Mouse (Mus musculus): ENCODE measurements around the gene Ntf5.

The Ntf5 gene

DNA sequence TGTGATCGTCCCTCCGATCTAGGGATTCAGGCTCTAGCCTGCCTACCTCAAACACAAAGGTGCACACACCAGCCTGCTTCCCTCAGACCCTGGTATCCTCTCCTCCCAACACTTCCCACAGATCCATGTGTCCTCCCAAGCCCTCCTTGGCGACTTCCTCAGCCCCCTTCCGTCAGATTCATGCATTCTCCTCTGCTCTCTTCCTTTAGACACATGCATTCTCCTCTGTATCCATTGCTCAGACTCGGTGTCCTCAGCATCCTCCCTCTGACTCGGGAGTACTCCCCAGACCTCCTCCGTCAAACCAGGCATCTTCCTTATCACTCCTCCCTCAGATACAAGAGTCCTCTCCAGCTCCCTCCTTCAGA, 20.3 kb downstream of the Ntf5 start:
- in situ Hi-C loops (cut with MboI; ENCODE audit: unreplicated experiment in 2 of 2): no loop called here

DNA sequence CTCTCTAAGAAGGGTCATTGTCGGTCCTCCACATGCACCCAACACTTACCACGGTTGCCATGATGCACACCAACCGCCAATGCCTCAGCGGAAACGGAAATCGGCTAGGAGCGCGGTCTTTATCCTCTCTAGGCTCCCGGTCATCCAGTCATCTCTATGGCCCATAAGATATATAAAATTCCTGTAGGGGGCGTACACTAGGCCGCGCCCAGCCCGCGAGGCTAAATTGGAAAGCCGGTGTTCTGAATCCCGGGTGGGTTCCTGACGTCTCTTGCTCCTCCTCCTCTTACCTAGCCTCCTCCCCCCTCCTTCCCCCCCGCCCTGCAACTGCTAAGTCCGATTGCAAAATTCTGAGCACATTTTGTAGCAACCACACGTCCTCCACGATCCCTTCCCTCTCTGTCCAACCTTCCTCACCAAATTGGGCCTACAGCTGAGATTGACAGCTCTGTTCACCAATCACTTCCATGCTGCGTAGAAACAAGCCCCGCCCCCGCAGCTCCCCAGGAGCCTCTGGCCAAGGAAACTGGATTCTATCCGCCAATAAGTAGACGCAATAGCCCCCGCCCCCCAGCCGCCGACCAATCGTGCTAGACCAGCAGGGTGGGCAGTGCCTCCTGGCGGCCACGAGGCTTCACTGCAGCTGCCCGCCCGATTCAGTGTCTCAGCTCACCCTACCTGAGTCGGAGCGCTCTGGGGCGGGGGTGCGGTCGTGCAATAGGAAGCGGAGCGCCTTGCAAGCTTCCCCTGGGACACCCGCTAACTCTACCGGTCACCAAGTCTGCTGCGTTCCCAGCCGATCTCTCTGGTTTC, 20.9 kb downstream of the Ntf5 start, which contains the start of gene Gys1:
Gene Gys1 (plus strand): TSS at position 642 of the 813 bp plus-strand sequence.
- in situ Hi-C loops (cut with MboI; ENCODE audit: unreplicated experiment in 2 of 2): no loop called here

DNA sequence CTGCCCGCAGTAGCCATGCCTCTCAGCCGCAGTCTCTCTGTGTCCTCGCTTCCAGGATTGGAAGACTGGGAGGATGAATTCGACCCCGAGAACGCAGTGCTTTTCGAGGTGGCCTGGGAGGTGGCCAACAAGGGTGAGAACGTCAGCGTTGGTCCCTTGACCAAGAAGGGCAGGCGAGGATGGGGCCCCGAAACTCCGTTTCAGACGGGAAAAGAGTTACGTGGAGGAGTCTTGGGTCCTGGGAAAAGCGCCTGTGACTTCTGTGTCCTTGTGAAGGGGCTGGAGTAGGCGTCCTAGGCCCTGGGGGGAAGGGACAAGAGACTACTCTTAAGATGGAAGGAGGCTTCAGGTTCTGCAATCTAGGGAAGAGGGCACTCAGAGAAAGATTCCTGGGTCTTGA, 21.5 kb downstream of the Ntf5 start:
- in situ Hi-C loops (cut with MboI; ENCODE audit: unreplicated experiment in 2 of 2): no loop called here

DNA sequence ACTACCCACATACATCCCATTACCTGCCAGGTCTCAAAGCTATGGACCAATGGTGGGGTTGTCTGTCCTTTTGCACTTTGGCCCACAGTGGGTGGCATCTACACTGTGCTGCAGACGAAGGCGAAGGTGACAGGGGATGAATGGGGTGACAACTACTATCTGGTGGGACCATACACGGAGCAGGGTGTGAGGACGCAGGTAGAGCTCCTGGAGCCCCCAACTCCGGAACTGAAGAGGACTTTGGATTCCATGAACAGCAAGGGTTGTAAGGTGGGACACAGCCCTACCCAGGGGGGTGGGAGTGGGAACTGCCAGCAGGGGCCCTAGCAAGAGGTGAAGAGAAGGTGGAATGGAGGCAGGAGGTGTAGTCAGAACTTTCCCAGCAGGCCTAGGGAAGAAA, 22.9 kb downstream of the Ntf5 start:
- in situ Hi-C loops (cut with MboI; ENCODE audit: unreplicated experiment in 2 of 2): no loop called here

DNA sequence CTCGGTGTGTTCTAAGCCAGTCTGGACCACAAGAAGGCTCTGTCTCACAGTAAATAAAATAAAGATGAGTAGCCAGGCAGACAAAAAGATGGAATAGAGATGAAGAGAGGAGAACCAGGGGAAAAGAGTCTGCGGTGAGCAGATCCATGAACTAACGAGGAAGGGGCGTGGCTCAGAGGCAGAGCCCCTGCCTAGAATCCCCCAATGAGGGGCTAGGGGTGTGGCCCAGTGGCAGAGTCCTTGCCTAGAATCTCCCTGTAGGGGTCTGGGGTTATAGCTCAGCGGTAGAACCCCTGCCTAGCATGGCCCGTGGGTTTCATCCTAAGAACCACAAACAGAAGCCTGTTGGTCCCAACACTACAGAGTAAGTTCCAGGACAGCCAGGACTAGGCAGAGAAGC, 23.6 kb downstream of the Ntf5 start:
- in situ Hi-C loops (cut with MboI; ENCODE audit: unreplicated experiment in 2 of 2): no loop called here

DNA sequence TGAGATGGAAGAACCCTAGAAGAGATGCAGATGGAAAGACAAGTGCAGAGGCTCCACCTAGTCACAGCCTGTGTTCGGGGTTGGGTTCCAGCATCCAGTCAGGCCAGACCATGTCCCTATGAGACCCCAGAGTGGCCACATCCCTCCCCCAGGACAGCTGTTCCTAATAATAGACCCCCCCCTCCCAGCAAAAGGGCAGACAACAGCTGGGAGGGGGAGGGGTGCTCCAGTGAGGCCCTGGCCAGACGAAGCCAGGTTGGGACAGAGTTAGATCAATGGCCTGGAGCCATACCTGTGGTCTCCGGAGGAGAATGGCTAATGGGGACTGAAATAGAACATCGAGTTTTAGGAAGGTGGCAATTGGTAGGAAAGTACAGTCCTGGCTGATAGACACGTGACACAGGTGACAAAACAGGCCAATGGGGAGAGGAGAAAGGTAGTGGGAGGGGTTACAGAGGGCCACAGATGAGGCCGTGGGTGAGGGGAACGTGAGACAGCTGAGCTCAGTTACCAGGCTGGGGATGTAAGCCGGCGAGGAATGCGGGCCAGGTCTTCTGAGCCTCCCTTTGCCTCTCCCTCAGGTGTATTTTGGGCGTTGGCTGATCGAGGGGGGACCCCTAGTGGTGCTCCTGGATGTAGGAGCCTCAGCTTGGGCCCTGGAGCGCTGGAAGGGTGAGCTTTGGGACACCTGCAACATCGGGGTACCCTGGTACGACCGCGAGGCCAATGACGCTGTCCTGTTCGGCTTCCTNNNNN, 24.2 kb downstream of the Ntf5 start, which contains the start of gene Ruvbl2:
Gene Ruvbl2 (minus strand): TSS at position 576 of the 756 bp plus-strand sequence.
- in situ Hi-C loops (cut with MboI; ENCODE audit: unreplicated experiment in 2 of 2): no loop called here

DNA sequence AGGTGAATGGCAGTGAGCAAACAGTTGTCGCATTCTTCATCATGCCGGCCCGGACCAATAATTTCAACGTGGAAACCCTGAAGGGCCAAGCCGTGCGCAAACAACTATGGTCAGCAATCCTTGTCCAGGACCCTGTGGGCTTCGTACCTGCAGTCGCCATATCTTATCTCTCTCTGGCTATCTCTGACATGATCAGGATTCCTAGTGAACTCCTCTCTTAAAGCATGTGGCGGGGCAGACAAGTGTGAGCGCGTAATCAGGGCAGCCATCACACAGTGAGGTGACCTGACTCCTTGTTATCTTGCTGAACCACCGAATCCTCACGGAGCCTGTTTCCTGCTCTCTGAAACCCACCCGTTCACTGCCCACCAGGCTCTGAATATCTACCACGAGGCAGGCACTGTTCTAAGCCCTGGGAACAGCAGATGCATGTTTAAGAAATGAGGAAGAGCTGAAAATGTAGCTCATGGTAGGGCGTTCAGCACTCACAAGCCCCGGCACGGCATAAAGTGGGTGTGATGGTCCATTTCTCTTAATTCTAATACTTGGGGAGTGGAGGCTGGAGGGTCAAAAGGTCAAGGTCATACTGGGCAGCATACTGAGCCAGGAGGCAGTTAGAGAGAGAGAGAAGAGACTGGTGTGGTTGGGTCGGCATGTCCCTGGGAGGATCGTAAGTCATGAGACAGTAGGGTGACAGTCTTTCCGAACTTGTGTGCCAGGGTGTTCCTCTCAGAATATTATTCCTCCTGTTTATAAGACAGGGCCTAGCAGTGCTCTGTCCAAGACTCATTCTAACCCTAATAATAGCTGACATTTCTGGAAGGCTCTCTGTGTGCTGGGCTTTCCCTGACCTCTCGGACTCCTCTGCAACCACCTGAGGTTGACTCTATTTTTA, 30.3 kb downstream of the Ntf5 start:
- in situ Hi-C loops (cut with MboI; ENCODE audit: unreplicated experiment in 2 of 2): no loop called here

DNA sequence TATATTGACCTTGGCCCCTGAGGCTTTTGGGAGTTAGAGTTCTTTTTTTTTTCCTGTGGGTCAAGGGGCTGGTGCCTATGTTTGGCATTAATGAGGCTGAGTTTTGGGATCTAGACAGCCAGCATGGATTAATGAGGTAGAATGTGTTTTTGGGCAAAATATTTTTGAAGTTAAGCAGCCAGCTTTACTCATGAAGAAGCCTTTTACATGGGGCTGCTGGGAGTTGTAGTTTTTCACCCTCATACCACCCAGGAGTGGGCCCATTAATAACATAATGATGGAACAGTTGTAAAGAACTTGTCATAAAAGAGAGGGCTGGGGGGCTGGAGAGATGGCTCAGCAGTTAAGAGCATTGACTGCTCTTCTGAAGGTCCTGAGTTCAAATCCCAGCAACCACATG, 33.1 kb downstream of the Ntf5 start:
- in situ Hi-C loops (cut with MboI; ENCODE audit: unreplicated experiment in 2 of 2): no loop called here

DNA sequence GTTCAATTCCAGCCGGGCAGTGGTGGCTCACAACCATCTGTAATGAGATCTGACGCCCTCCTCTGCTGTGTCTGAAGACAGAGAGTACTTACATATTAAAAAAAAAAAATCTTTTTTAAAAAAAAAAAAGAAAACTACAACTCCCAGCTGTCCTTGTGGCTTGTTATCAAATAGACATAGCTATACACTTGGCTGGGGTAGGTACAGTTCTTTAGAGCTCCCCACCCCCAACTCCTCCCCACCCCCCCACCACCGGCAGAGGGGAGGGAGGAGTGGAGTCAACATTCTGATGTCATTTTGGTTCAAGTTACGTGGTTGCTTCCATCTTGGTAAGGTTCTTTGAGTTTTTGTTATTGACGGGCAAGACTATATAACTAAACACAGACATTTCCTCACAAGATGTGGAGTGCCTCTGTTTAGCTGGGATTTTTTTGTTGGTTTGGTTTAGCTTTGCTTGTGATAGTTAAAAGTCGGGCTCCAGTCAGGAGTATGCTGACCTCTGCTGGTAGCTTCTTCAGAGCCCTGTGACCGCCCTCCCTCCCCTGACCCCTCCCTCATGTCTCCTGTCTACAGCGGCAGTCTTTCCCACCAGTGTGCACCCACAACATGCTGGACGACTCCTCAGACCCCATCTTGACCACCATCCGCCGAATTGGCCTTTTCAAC, 34.0 kb downstream of the Ntf5 start:
- in situ Hi-C loops (cut with MboI; ENCODE audit: unreplicated experiment in 2 of 2): no loop called here

DNA sequence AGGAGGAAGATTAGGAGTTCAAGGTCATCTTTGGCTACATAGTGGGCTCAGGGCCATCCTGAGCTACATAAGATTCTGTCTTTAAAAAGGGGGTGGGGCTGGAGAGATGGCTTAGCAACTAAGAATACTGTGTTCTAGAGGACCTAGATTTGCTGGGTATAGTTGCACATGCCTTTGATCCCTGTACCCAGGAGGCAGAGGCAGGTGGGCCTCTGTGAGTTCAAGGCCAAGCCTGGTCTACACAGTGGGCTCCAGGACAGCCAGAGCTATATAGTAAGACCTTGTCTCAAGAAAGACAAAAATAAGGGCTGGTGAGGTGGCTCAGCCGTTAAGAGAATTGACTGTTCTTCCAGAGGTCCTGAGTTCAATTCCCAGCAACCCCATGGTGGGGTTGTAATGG, 36.5 kb downstream of the Ntf5 start:
- in situ Hi-C loops (cut with MboI; ENCODE audit: unreplicated experiment in 2 of 2): loop anchor here (5.0 to 25.0 kb wide), 3 partner anchors 112 to 245 kb away; partner anchors contain the start of genes Car11 (in 2 of the 2), Sec1 (in 2 of the 2) and Ntn5 (in 1 of the 2)

DNA sequence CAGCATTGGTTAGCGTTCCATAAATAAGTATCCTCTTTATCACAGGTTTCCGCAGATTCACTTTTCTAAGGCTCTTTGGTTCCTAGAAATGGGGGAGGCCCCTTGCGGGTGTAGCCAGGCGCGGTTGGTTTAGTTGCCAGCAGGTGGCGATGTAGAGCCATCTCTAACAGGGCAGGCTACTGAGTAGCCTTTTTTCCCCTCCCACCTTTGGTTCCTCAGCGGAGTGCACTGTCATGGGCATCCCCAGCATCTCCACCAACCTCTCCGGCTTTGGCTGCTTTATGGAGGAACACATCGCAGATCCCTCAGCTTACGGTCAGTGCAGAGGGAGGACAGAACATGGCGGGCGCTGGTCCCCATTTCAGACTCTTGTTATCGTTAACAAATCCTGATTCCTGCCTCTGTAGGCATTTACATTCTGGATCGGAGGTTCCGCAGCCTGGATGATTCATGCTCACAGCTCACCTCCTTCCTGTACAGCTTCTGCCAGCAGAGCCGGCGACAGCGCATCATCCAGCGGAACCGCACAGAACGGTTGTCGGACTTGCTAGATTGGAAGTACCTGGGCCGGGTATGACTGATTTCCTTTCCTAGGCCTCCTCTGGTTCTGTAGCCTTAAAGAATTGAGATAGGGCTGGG, 38.0 kb downstream of the Ntf5 start:
- in situ Hi-C loops (cut with MboI; ENCODE audit: unreplicated experiment in 2 of 2): loop anchor here (5.0 to 25.0 kb wide), 3 partner anchors 111 to 243 kb away; partner anchors contain the start of genes Car11 (in 2 of the 2), Sec1 (in 2 of the 2) and Ntn5 (in 1 of the 2)

DNA sequence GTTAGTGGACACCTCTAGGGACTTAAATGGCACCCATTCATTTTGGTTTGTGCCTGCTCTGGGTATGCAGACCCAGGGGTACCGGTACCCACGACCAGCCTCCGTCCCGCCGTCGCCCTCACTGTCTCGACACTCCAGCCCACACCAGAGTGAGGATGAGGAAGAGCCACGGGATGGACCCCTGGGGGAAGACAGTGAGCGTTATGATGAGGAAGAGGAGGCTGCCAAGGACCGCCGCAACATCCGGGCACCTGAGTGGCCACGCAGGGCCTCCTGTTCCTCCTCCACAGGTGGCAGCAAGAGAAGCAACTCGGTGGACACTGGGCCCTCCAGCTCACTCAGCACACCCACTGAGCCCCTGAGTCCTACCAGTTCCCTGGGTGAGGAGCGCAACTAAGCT, 41.5 kb downstream of the Ntf5 start:
- in situ Hi-C loops (cut with MboI; ENCODE audit: unreplicated experiment in 2 of 2): loop anchor here (5.0 to 25.0 kb wide), 3 partner anchors 107 to 240 kb away; partner anchors contain the start of genes Car11 (in 2 of the 2), Sec1 (in 2 of the 2) and Ntn5 (in 1 of the 2)

DNA sequence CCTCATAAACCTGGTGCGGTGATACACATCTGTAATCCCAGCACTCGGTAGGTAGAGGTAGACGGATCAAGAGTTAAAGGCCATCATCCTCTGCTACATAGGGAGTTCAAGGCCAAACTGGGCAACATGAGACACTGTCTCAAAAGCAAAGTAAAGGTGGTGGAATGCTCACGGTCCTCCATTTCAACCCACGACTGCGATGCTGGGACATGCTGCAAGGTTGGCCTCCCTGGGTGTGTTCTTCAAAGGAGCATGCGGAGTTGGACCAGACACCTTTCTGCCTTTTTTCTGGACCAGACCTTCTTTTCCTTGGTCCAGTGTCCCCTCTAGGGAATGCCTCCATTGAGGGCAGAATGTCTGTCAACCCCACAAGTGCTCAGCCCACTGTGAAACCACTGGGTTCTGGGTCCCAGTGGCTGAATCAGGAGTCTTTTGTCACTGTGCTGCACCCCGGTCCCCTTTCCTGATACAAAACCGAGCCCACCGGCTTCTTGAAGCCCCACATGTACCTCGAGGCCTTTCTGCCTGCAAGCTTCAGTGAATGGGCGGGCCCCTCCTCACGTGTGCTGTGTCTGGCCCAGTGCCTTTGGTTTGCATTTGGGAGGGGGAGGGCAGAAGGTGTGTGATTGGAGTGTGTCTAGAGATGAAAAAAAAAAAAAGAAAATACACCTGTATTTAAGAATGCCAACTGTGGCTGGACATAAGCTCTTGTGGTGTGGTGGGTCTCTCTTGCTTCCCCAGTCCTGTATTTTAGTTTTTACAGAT, 42.6 kb downstream of the Ntf5 start:
- in situ Hi-C loops (cut with MboI; ENCODE audit: unreplicated experiment in 2 of 2): loop anchor here (10.0 to 25.0 kb wide), 2 partner anchors 231 to 239 kb away; partner anchors contain the start of genes Car11 (in 2 of the 2), Sec1 (in 2 of the 2) and Ntn5 (in 1 of the 2)

DNA sequence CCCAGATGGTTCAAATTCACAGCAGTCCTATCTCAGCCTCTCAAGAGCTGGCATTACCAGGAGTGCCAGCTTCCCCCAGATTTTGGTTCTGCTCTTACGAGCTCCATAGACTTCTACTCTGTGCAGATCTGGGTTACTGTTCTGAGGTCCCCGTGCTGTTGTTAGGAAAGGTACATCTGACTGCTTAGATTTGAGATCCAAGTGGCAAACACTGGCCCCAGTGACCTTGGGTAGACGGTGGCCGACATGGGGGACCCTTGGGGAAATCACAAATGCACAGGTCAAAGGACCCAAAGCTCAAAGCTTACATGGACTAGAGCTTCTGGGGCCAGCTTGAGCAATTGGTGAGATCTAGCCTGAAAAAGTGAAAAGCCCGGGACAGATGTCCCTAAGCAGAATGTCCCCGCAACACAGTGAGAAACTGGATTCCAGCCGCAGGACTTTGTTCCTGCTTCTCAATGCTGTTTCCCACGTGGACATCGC, 43.3 kb downstream of the Ntf5 start:
- in situ Hi-C loops (cut with MboI; ENCODE audit: unreplicated experiment in 2 of 2): loop anchor here (10.0 to 25.0 kb wide), 2 partner anchors 231 to 238 kb away; partner anchors contain the start of genes Car11 (in 2 of the 2), Sec1 (in 2 of the 2) and Ntn5 (in 1 of the 2)

DNA sequence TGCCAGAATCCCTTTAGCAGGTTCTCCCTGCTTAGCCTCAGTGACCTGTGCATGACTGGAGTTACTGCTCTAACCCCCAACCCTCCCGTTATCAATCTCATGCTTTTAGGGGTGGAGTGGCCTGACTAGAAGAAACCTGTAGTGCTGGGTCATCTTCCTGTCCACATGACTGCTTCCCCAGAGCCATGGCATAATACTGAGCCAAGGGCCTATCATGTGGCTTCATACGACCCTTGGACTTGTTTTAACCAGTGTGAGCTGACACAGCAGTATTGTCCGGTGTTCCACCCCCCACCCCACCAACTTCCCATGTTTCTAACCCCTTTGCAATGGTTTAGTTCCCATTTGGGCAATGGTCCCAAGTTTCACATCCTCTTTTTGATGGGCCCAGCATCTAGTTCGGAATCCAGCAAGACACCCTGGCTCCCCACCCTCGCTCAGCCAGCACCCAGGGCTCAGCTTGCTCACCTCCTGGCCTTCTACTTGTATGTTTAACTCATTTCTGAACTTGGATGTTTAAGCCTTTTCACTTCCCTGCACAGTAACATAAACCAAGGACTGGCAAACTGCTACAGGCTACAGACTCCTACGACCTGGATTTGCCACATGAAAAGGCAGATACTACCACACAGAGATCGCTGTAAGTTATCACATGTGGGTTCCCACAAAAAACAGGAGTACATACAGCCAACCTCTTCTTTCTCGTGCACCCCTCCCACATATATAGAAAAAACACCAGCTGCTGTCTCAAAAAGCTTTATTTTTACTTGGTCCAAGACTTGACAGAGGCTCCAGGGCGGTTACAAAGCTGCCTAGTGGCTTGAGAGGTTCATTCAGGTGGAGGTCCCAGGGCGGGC, 43.9 kb downstream of the Ntf5 start:
- in situ Hi-C loops (cut with MboI; ENCODE audit: unreplicated experiment in 2 of 2): loop anchor here (10.0 to 25.0 kb wide), 2 partner anchors 230 to 237 kb away; partner anchors contain the start of genes Car11 (in 2 of the 2), Sec1 (in 2 of the 2) and Ntn5 (in 1 of the 2)

DNA sequence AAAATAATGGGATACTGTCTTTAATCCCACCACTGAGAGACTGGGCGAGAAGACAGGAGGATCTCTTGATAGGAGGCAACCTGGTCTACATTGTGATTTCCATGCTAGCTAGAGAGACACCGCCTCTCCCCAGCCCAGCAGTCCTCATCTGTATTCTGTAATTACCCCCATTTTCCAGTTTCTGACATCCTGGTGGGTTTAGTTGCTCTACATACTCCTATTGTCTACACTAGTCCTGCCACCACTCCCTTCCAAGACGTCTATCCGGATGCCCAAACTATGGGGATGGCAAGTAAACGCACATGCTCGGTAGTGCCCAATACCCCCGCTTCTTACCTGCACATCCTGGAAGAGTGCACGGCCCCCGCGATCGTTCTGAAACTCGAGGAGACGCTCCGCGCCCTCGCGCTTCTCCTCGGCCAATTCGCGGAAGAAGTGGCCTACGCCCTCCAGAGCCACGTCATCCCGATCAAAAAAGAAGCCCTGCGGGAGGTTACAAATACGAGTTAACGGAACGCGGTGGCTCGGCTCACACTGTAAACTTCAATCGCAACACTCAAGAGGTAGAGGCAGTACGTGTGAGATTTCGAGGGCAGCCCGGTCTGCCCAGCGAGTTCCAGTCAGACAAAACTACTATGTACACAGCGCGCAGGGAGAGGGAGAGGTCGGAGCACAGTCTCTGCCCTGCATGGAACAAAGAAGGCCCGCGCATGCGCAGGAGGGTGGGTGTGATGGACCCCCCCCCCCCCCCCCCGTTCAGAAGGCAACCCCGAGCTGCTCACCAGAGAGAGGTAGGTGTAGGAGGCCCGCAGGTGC, 45.5 kb downstream of the Ntf5 start:
- in situ Hi-C loops (cut with MboI; ENCODE audit: unreplicated experiment in 2 of 2): loop anchor here (10.0 to 25.0 kb wide), 2 partner anchors 228 to 236 kb away; partner anchors contain the start of genes Car11 (in 2 of the 2), Sec1 (in 2 of the 2) and Ntn5 (in 1 of the 2)

Measured in v-Abl transformed pro-B cells (cell line).